Mouse (Mus musculus) forebrain, postnatal 0 days (tissue): ENCODE results near the gene Snx30. TPM values are rescaled to one million over a fixed set of nuclear protein-coding genes. Genes with fewer than 3 reads are reported as not detected.

Experiments
- ATAC-seq: fragments of 200-750 bp; cut with Nextera tagmentation; 2 replicates; pipeline ENCODE4 v1.8.0; 2017; ENCODE audit warnings: mild to moderate bottlenecking, moderate library complexity
- DNase-seq: peaks from one replicate; pipeline ENCODE4 v3.0.0-alpha.2; 2015
- H3K27ac ChIP-seq: fragments of 300-500 bp; sonication (generic); 2 replicates; pipeline ENCODE4 v1.5.1; 2014; ENCODE audit warnings: low read depth, mild to moderate bottlenecking, antibody characterized with exemption, low read length, moderate library complexity, mixed read lengths
- H3K27me3 ChIP-seq: fragments of 300-500 bp; sonication (generic); 2 replicates; pipeline ENCODE4 v1.6.1; 2014; ENCODE audit warnings: mild to moderate bottlenecking, low read length, mixed read lengths; ENCODE audit not compliant: insufficient read depth
- H3K36me3 ChIP-seq: fragments of 300-500 bp; sonication (generic); 2 replicates; pipeline ENCODE4 v1.6.1; 2014; ENCODE audit warnings: mild to moderate bottlenecking, moderate library complexity; ENCODE audit not compliant: insufficient read depth
- H3K4me1 ChIP-seq: fragments of 300-500 bp; sonication (generic); 2 replicates; pipeline ENCODE4 v1.6.1; 2014; ENCODE audit warnings: antibody characterized with exemption; ENCODE audit not compliant: insufficient read depth
- H3K4me2 ChIP-seq: fragments of 300-500 bp; sonication (generic); 2 replicates; pipeline ENCODE4 v1.6.1; 2014; ENCODE audit warnings: low read depth, mild to moderate bottlenecking, moderate library complexity
- H3K4me3 ChIP-seq: fragments of 300-500 bp; sonication (generic); 2 replicates; pipeline ENCODE4 v1.5.1; 2014; ENCODE audit warnings: low read depth, low read length, mixed read lengths
- H3K9ac ChIP-seq: fragments of 300-500 bp; sonication (generic); 2 replicates; pipeline ENCODE4 v1.6.1; 2014; ENCODE audit warnings: mild to moderate bottlenecking
- H3K9me3 ChIP-seq: fragments of 300-500 bp; sonication (generic); 2 replicates; pipeline ENCODE4 v1.6.1; 2016; ENCODE audit warnings: low read length
- CTCF ChIP-seq: sonication (generic); IDR thresholded peaks from 2 replicates; pipeline ENCODE4 v1.5.1; 2016; ENCODE audit warnings: antibody characterized with exemption, control low read depth, low read depth
- WGBS: fragments of 180-500 bp; shearing (Covaris S2); extraction: QIAGEN DNeasy Blood & Tissue Kit; methylation state at CpG from one replicate; pipeline ENCODE4 v1.1.7; 2014; 5-methylcytosine and 5-hydroxymethylcytosine counted together
- polyA plus RNA-seq: library from polyadenylated mRNA; unstranded; fragments of >200 nt; fragmentation: Nextera tagmentation; extraction: Ambion mirVana; gene quantifications from 2 replicates; pipeline ENCODE4 v1.2.1, GENCODE M21; 2015
- total RNA-seq: library from RNA; depleted of rRNA; stranded (reverse); fragments of >200 nt; gene quantifications from 2 replicates; pipeline ENCODE4 v1.2.3, GENCODE M21; 2014

Snx30 gene
- total and polyA plus RNA-seq, 2 experiments from 2014 or later, result 16.9 to 31.4 TPM

- DNase-seq (no peak), ATAC-seq (no peak)
- peak overlapping the region; percentile 64 for H3K4me2 ChIP-seq
- no peaks in the 10 kb centered on the region for H3K36me3 ChIP-seq
- H3K4me3 ChIP-seq, result peak overlapping the region; percentile 83; the same call in 1 of the 2 replicates
- H3K4me1 ChIP-seq, result 0 out of 2 replicates have a peak, but pooled peaks cover 7% of the 10 kb centered on the region
- no peaks in the 10 kb centered on the region for H3K9me3 ChIP-seq
- WGBS, result 76% methylated on average over 1 of the region's 1 CpGs
- no peak overlapping the region for H3K27ac ChIP-seq
- peak overlapping the region; percentile 82; the same call in 1 of the 2 replicates for H3K9ac ChIP-seq
- TF ChIP-seq CTCF, result no peak
- H3K27me3 ChIP-seq, result no peaks in the 10 kb centered on the region
Observed at GRCm38 (mm10) chr4:59804754-59805153, 886 bp upstream of the Snx30 start.

GRCm38 (mm10) chr4:59805968-59806878 is 583 bp downstream of the Snx30 start:
- H3K27me3 ChIP-seq, result no peaks in the 10 kb centered on the region
- DNase-seq (peak; percentile 33), ATAC-seq (peak; percentile 35)
- H3K27ac ChIP-seq, result peak overlapping the region; percentile 81
- 0 out of 2 replicates have a peak, but pooled peaks cover 7% of the 10 kb centered on the region for H3K4me1 ChIP-seq
- H3K9ac ChIP-seq, result peak overlapping the region; percentile 82
- TF ChIP-seq CTCF, result no peak
- no peaks in the 10 kb centered on the region for H3K9me3 ChIP-seq
- peak overlapping the region; percentile 83 for H3K4me3 ChIP-seq
- no peaks in the 10 kb centered on the region for H3K36me3 ChIP-seq
- WGBS, result under 1% methylated on average over 55 of the region's 58 CpGs
- peak overlapping the region; percentile 64 for H3K4me2 ChIP-seq

GRCm38 (mm10) chr4:59806879-59807195 is 1.2 kb downstream of the Snx30 start:
- Histone ChIP-seq H3K36me3 (no peaks in the 10 kb centered on the region), H3K27ac (0 out of 2 replicates have a peak overlapping the region, but pooled peaks have one; percentile 30), H3K4me3 (peak overlapping the region; percentile 83), H3K4me1 (0 out of 2 replicates have a peak, but pooled peaks cover 7% of the 10 kb centered on the region), H3K9me3 (no peaks in the 10 kb centered on the region), H3K27me3 (no peaks in the 10 kb centered on the region), H3K9ac (peak overlapping the region; percentile 82), H3K4me2 (peak overlapping the region; percentile 64)
- no peak for TF ChIP-seq CTCF
- no peak for DNase-seq
- 8% methylated on average over 9 of the region's 9 CpGs for WGBS
- ATAC-seq, result no peak

GRCm38 (mm10) chr4:59807521-59807920 is 1.9 kb downstream of the Snx30 start:
- Histone ChIP-seq H3K4me3 (no peak overlapping the region), H3K4me2 (peak overlapping the region; percentile 64; the same call in 1 of the 2 replicates), H3K27ac (no peak overlapping the region), H3K36me3 (no peaks in the 10 kb centered on the region), H3K9me3 (no peaks in the 10 kb centered on the region), H3K9ac (0 out of 2 replicates have a peak overlapping the region, but pooled peaks have one; percentile 82), H3K27me3 (no peaks in the 10 kb centered on the region), H3K4me1 (0 out of 2 replicates have a peak, but pooled peaks cover 7% of the 10 kb centered on the region)
- TF ChIP-seq CTCF, result no peak
- DNase-seq (no peak), ATAC-seq (no peak)
- 73% methylated on average over 2 of the region's 2 CpGs for WGBS

- Histone ChIP-seq H3K27ac (no peak overlapping the region), H3K36me3 (no peaks in the 10 kb centered on the region), H3K4me2 (no peak overlapping the region), H3K4me3 (no peak overlapping the region), H3K9ac (no peak overlapping the region), H3K27me3 (no peaks in the 10 kb centered on the region), H3K4me1 (0 out of 2 replicates have a peak, but pooled peaks cover 7% of the 10 kb centered on the region), H3K9me3 (no peaks in the 10 kb centered on the region)
- WGBS, result 71% methylated on average over 5 of the region's 5 CpGs
- no peak for ATAC-seq
- peak; percentile 17; the same call in 1 of the 2 replicates for TF ChIP-seq CTCF
- DNase-seq, result no peak
Observed at GRCm38 (mm10) chr4:59808396-59808795, 2.8 kb downstream of the Snx30 start.

GRCm38 (mm10) chr4:59814094-59814493 is 8.5 kb downstream of the Snx30 start:
- Histone ChIP-seq H3K4me2 (no peak overlapping the region), H3K27me3 (no peaks in the 10 kb centered on the region), H3K27ac (no peak overlapping the region), H3K9ac (no peak overlapping the region), H3K9me3 (no peaks in the 10 kb centered on the region), H3K4me1 (no peaks in the 10 kb centered on the region; the same call in 1 of the 2 replicates), H3K36me3 (no peaks in the 10 kb centered on the region), H3K4me3 (no peak overlapping the region)
- DNase-seq (no peak), ATAC-seq (no peak)
- TF ChIP-seq CTCF, result no peak
- 90% methylated on average over 7 of the region's 7 CpGs for WGBS
